ENCODE assay signal across 31 mouse cellular contexts in genomic region chr8:110008995-110009446, GRCm38 (mm10). TPM values are rescaled to one million over a fixed set of nuclear protein-coding genes. Genes with fewer than 3 reads are reported as not detected.
DNase-seq lines count a peak whose midpoint lies in the region; ATAC-seq and TF ChIP-seq lines count a peak whose summit lies in the region.
"Had no signal": no experiment of that assay in that cellular context is flagged by ENCODE, and none has a peak within 500 bp of the region (broad histone marks: within the 10 kb centered on the region; RNA-seq: fewer than 3 reads in every experiment).

No protein-coding gene starts in this region.

- no peak for TF ChIP-seq POLR2A in cerebellum, adult 2 months (IDR thresholded peaks at IDR 0.05; ENCODE audit: borderline replicate concordance, insufficient read depth, low read length)

- no peak for TF ChIP-seq CTCF in E14TG2a.4 (conservative IDR thresholded peaks at IDR 0.05; ENCODE audit: low read length)
- TF ChIP-seq CTCF in cerebellum, adult 2 months (IDR thresholded peaks at IDR 0.05; ENCODE audit: borderline replicate concordance, insufficient read depth, low read depth, low read length): no peak

- peaks cover 35% of the 10 kb centered on the region for H3K4me1 ChIP-seq in E14TG2a.4 (replicated peaks; ENCODE audit: low read depth, low read length)
- peaks cover 9% of the 10 kb centered on the region for H3K4me1 ChIP-seq in midbrain, embryonic 13.5 days (replicated peaks)
- no peaks in the 10 kb centered on the region for H3K4me1 ChIP-seq in cerebellum, adult 2 months (ENCODE audit: control insufficient read depth, insufficient read depth, low read length)
- H3K4me1 ChIP-seq: embryonic facial prominence, embryonic 12.5 days; embryonic facial prominence, embryonic 15.5 days; heart, embryonic 10.5 days; heart, embryonic 13.5 days had no signal

- peak; percentile 39 for DNase-seq in ES-CJ7 (ENCODE audit: low read depth, low spot score)
- DNase-seq in R1 (ENCODE audit: low read depth, low spot score): peak; percentile 36
- DNase-seq in cerebellum, postnatal 10 days: no peak
- no peak for DNase-seq in cerebellum, adult 2 months
- DNase-seq in yolk sac, embryonic 10.5 days (ENCODE audit: low spot score): no peak
- DNase-seq: adrenal gland, postnatal 14 days; cerebellum, adult 11 months; cerebellum, adult 8-10 months; cerebellum, postnatal 14 days; forebrain, postnatal 0 days; gastrocnemius, adult 2 months; gastrocnemius, postnatal 25 days; heart, adult 2 months; kidney, adult 18-20 months had no signal

- H3K9ac ChIP-seq in midbrain, embryonic 13.5 days (replicated peaks): no peak overlapping the region
- H3K9ac ChIP-seq: embryonic facial prominence, embryonic 12.5 days; embryonic facial prominence, embryonic 15.5 days; forebrain, postnatal 0 days; heart, embryonic 13.5 days; hindbrain, embryonic 14.5 days had no signal

- no peaks in the 10 kb centered on the region for H3K9me3 ChIP-seq in E14TG2a.4 (ENCODE audit: low read length)
- H3K9me3 ChIP-seq in midbrain, embryonic 13.5 days: no peaks in the 10 kb centered on the region
- H3K9me3 ChIP-seq: embryonic facial prominence, embryonic 12.5 days; embryonic facial prominence, embryonic 15.5 days; G1E; heart, embryonic 10.5 days; heart, embryonic 13.5 days had no signal

- peak; percentile 66 to 67; a peak in 3 of 4 replicates for ATAC-seq in hematopoietic stem cell, adult 5-6 weeks (replicated peaks in 1 of 2; ENCODE audit: insufficient read depth in 1 of 2, low FRiP score in 2 of 2, low TSS enrichment in 1 of 2, low read depth in 1 of 2, poor library complexity in 2 of 2, severe bottlenecking in 2 of 2)
- ATAC-seq in midbrain, embryonic 13.5 days: no peak
- ATAC-seq: CD4-positive, CD25-positive, alpha-beta regulatory T cell, adult 4 months; forebrain, embryonic 14.5 days; forebrain, postnatal 0 days; hindbrain, postnatal 0 days; inflammation-experienced regulatory T-cells, adult 6 months had no signal

- no peaks in the 10 kb centered on the region for H3K36me3 ChIP-seq in E14TG2a.4 (ENCODE audit: insufficient read depth, low read length)
- no peaks in the 10 kb centered on the region for H3K36me3 ChIP-seq in midbrain, embryonic 13.5 days
- H3K36me3 ChIP-seq: embryonic facial prominence, embryonic 12.5 days; embryonic facial prominence, embryonic 15.5 days; G1E; heart, embryonic 10.5 days; heart, embryonic 13.5 days had no signal

- H3K4me3 ChIP-seq in E14TG2a.4 (replicated peaks; ENCODE audit: low read length): peak overlapping the region; percentile 52
- H3K4me3 ChIP-seq in midbrain, embryonic 13.5 days (replicated peaks): no peak overlapping the region
- no peak overlapping the region for H3K4me3 ChIP-seq in cerebellum, adult 2 months (replicated peaks; ENCODE audit: insufficient read depth, low read depth, low read length)
- H3K4me3 ChIP-seq: embryonic facial prominence, embryonic 12.5 days; embryonic facial prominence, embryonic 15.5 days; gastrocnemius, adult 2 months; heart, adult 2 months; heart, embryonic 10.5 days; heart, embryonic 13.5 days had no signal

- H3K4me2 ChIP-seq in midbrain, embryonic 13.5 days (replicated peaks): no peak overlapping the region
- H3K4me2 ChIP-seq: embryonic facial prominence, embryonic 12.5 days; embryonic facial prominence, embryonic 15.5 days; heart, embryonic 13.5 days; hindbrain, embryonic 14.5 days had no signal

- H3K27me3 ChIP-seq in E14TG2a.4 (ENCODE audit: insufficient read depth, low read length): peaks cover 6% of the 10 kb centered on the region
- no peaks in the 10 kb centered on the region for H3K27me3 ChIP-seq in midbrain, embryonic 13.5 days
- no peaks in the 10 kb centered on the region for H3K27me3 ChIP-seq in cerebellum, adult 2 months (ENCODE audit: control insufficient read depth, insufficient read depth, low read length)
- H3K27me3 ChIP-seq: embryonic facial prominence, embryonic 12.5 days; embryonic facial prominence, embryonic 15.5 days; heart, embryonic 13.5 days had no signal

- 70% methylated on average over 8 of the region's 8 CpGs for WGBS in midbrain, embryonic 13.5 days
- 68% methylated on average over 8 of the region's 8 CpGs for WGBS in cerebellum, adult 2 months

- no peak overlapping the region for H3K27ac ChIP-seq in midbrain, embryonic 13.5 days
- H3K27ac ChIP-seq in cerebellum, adult 2 months (ENCODE audit: insufficient read depth, low read length): no peak overlapping the region
- H3K27ac ChIP-seq: embryonic facial prominence, embryonic 12.5 days; embryonic facial prominence, embryonic 15.5 days; gastrocnemius, adult 2 months; heart, adult 2 months; heart, embryonic 10.5 days; heart, embryonic 13.5 days; hindbrain, embryonic 14.5 days; hindbrain, postnatal 0 days had no signal

RNA-seq across cellular contexts. Expression of gene Tat, which starts 18.8 kb away (rescaled TPM):
- not detected in 2 replicates for total RNA-seq in hematopoietic stem cell, adult 5-6 weeks (2017)
- not detected in 2 replicates for polyA plus RNA-seq in midbrain, embryonic 13.5 days (2015; fragmentation: Nextera tagmentation; extraction: Ambion mirVana)
- 0.05 TPM in 1 of 2 replicates, not detected in the other for polyA plus RNA-seq in cerebellum, adult 2 months (2012; rRNA removed)
- total RNA-seq: forebrain, postnatal 0 days; gastrocnemius, adult 2 months; gastrocnemius, postnatal 25 days; hindbrain, postnatal 0 days had no signal
- polyA plus RNA-seq: C2C12; CD4-positive, CD25-positive, alpha-beta regulatory T cell, adult 4 months; embryonic facial prominence, embryonic 12.5 days; forebrain, embryonic 11.5 days; forebrain, embryonic 14.5 days; forebrain, postnatal 0 days; G1E; heart, embryonic 10.5 days; hindbrain, embryonic 11.5 days; hindbrain, embryonic 14.5 days; hindbrain, postnatal 0 days; inflammation-experienced regulatory T-cells, adult 6 months; intestine, embryonic 16.5 days had no signal

RNA-seq across cellular contexts. Expression of gene Chst4, which starts 30.5 kb away (rescaled TPM):
- not detected in 2 replicates for total RNA-seq in hematopoietic stem cell, adult 5-6 weeks (2017)
- polyA plus RNA-seq in midbrain, embryonic 13.5 days (2015; fragmentation: Nextera tagmentation; extraction: Ambion mirVana): not detected in 2 replicates
- not detected in 2 replicates for polyA plus RNA-seq in cerebellum, adult 2 months (2012; rRNA removed)
- total RNA-seq: forebrain, postnatal 0 days; G1E; gastrocnemius, adult 2 months; gastrocnemius, postnatal 25 days; hindbrain, postnatal 0 days had no signal
- polyA plus RNA-seq: C2C12; CD4-positive, CD25-positive, alpha-beta regulatory T cell, adult 4 months; embryonic facial prominence, embryonic 12.5 days; embryonic facial prominence, embryonic 15.5 days; forebrain, embryonic 11.5 days; forebrain, embryonic 14.5 days; forebrain, postnatal 0 days; G1E; hindbrain, embryonic 11.5 days; hindbrain, embryonic 14.5 days; hindbrain, postnatal 0 days; inflammation-experienced regulatory T-cells, adult 6 months had no signal

RNA-seq across cellular contexts. Expression of gene Marveld3, which starts 47.0 kb away (rescaled TPM):
- not detected in 2 replicates for total RNA-seq in hematopoietic stem cell, adult 5-6 weeks (2017)
- polyA plus RNA-seq in midbrain, embryonic 13.5 days (2015; fragmentation: Nextera tagmentation; extraction: Ambion mirVana): 1.1 and 1.3 TPM in 2 replicates
- 0.21 and 0.33 TPM in 2 replicates for polyA plus RNA-seq in cerebellum, adult 2 months (2012; rRNA removed)
- total RNA-seq: gastrocnemius, adult 2 months; gastrocnemius, postnatal 25 days had no signal
- polyA plus RNA-seq: C2C12; CD4-positive, CD25-positive, alpha-beta regulatory T cell, adult 4 months; G1E; inflammation-experienced regulatory T-cells, adult 6 months had no signal

Comparison
In these comparisons a context has a peak if more than half of its experiments do, and no peak if none do; other contexts are left out.
1. DNase-seq: peak in ES-CJ7 (single experiment) and R1 (single experiment); none in cerebellum, postnatal 10 days (0 of 2), cerebellum, adult 2 months (0 of 2) and yolk sac, embryonic 10.5 days (single experiment).